Mouse (Mus musculus) megakaryocyte, embryonic 14.5 days (primary cell): Measurements from ENCODE around the gene Zfp119b. TPM values are rescaled to one million over a fixed set of nuclear protein-coding genes. Genes with fewer than 3 reads are reported as not detected.

Experiments
- H3K27me3 ChIP-seq: replicated peaks from 2 replicates; pipeline ENCODE3; 2012; ENCODE audit warnings: inconsistent platforms
- H3K36me3 ChIP-seq: replicated peaks from 2 replicates; pipeline ENCODE3; 2012; ENCODE audit warnings: low read length, inconsistent platforms, mixed read lengths
- H3K4me1 ChIP-seq: 2 replicates; pipeline ENCODE4 v1.6.1; 2012; ENCODE audit warnings: inconsistent platforms
- H3K4me3 ChIP-seq: replicated peaks from 2 replicates; pipeline ENCODE3; 2012; ENCODE audit warnings: moderate library complexity, mild to moderate bottlenecking, inconsistent platforms
- H3K9me3 ChIP-seq: 2 replicates; pipeline ENCODE4 v1.6.1; 2012; ENCODE audit warnings: inconsistent platforms
- FLI1 ChIP-seq: IDR thresholded peaks from 2 replicates; pipeline ENCODE4 v1.6.1; 2012; ENCODE audit warnings: low read length, inconsistent platforms, mixed read lengths
- GATA1 ChIP-seq: IDR thresholded peaks from 3 replicates; pipeline ENCODE4 v1.6.1; 2012; ENCODE audit warnings: mixed read lengths, low read length, inconsistent platforms, borderline replicate concordance
- polyA plus RNA-seq: library from polyadenylated mRNA; stranded (reverse); fragments of >175 nt; gene quantifications from 2 replicates; pipeline ENCODE4 v1.2.3, GENCODE M21; 2012; ENCODE audit warnings: low replicate concordance; ENCODE audit not compliant: insufficient read depth

Zfp119b gene
- polyA plus RNA-seq, 1 experiment, result 0.12 TPM

GRCm38 (mm10) chr17:55968210-55968609, 18.9 kb upstream of the Zfp119b start:
- peaks cover 60% of the 10 kb centered on the region for H3K36me3 ChIP-seq
- peaks cover 46% of the 10 kb centered on the region for H3K4me1 ChIP-seq
- no peak overlapping the region for H3K4me3 ChIP-seq
- H3K27me3 ChIP-seq, result peaks cover 39% of the 10 kb centered on the region
- no peak for TF ChIP-seq FLI1
- TF ChIP-seq GATA1, result no peak
- no peaks in the 10 kb centered on the region for H3K9me3 ChIP-seq

GRCm38 (mm10) chr17:55967186-55967585, 17.9 kb upstream of the Zfp119b start:
- Histone ChIP-seq H3K9me3 (no peaks in the 10 kb centered on the region), H3K4me1 (peaks cover 53% of the 10 kb centered on the region), H3K27me3 (peaks cover 29% of the 10 kb centered on the region), H3K4me3 (no peak overlapping the region), H3K36me3 (peaks cover 68% of the 10 kb centered on the region)
- TF ChIP-seq GATA1 (no peak), FLI1 (no peak)

- Histone ChIP-seq H3K9me3 (no peaks in the 10 kb centered on the region), H3K4me1 (peaks cover 60% of the 10 kb centered on the region), H3K27me3 (peaks cover 8% of the 10 kb centered on the region), H3K4me3 (no peak overlapping the region), H3K36me3 (peaks cover 90% of the 10 kb centered on the region)
- no peak for TF ChIP-seq GATA1
- TF ChIP-seq FLI1, result no peak
Measured at GRCm38 (mm10) chr17:55964996-55965395, 15.7 kb upstream of the Zfp119b start.

- no peak for TF ChIP-seq GATA1
- no peak for TF ChIP-seq FLI1
- Histone ChIP-seq H3K4me3 (no peak overlapping the region), H3K27me3 (peaks cover 3% of the 10 kb centered on the region), H3K9me3 (no peaks in the 10 kb centered on the region), H3K36me3 (peaks cover 90% of the 10 kb centered on the region), H3K4me1 (peaks cover 59% of the 10 kb centered on the region)
Measured at GRCm38 (mm10) chr17:55964496-55964895, 15.2 kb upstream of the Zfp119b start.

GRCm38 (mm10) chr17:55963171-55963570, 13.9 kb upstream of the Zfp119b start:
- H3K4me1 ChIP-seq, result peaks cover 57% of the 10 kb centered on the region
- no peaks in the 10 kb centered on the region for H3K27me3 ChIP-seq
- peak overlapping the region; percentile 7 for H3K4me3 ChIP-seq
- peaks cover 80% of the 10 kb centered on the region for H3K36me3 ChIP-seq
- H3K9me3 ChIP-seq, result no peaks in the 10 kb centered on the region
- TF ChIP-seq FLI1 (no peak), GATA1 (no peak)

GRCm38 (mm10) chr17:55961631-55962030, 12.3 kb upstream of the Zfp119b start:
- no peaks in the 10 kb centered on the region for H3K9me3 ChIP-seq
- TF ChIP-seq FLI1 (no peak), GATA1 (no peak)
- peaks cover 66% of the 10 kb centered on the region for H3K36me3 ChIP-seq
- H3K4me3 ChIP-seq, result no peak overlapping the region
- no peaks in the 10 kb centered on the region for H3K27me3 ChIP-seq
- H3K4me1 ChIP-seq, result peaks cover 63% of the 10 kb centered on the region

GRCm38 (mm10) chr17:55960791-55961190, 11.5 kb upstream of the Zfp119b start:
- H3K4me3 ChIP-seq, result peak overlapping the region; percentile 24
- peaks cover 71% of the 10 kb centered on the region for H3K4me1 ChIP-seq
- H3K27me3 ChIP-seq, result no peaks in the 10 kb centered on the region
- TF ChIP-seq GATA1 (no peak), FLI1 (no peak)
- peaks cover 66% of the 10 kb centered on the region for H3K36me3 ChIP-seq
- H3K9me3 ChIP-seq, result no peaks in the 10 kb centered on the region

GRCm38 (mm10) chr17:55959946-55960740, 10.8 kb upstream of the Zfp119b start:
- no peak for TF ChIP-seq GATA1
- TF ChIP-seq FLI1, result no peak
- Histone ChIP-seq H3K4me3 (peak overlapping the region; percentile 95), H3K4me1 (peaks cover 75% of the 10 kb centered on the region), H3K36me3 (peaks cover 63% of the 10 kb centered on the region), H3K27me3 (no peaks in the 10 kb centered on the region), H3K9me3 (no peaks in the 10 kb centered on the region)

GRCm38 (mm10) chr17:55958918-55959728, 9.8 kb upstream of the Zfp119b start, which contains the start of gene Yju2:
Gene Yju2 (plus strand): TSS chr17:55959099.
- peaks cover 77% of the 10 kb centered on the region for H3K4me1 ChIP-seq
- H3K27me3 ChIP-seq, result no peaks in the 10 kb centered on the region
- no peaks in the 10 kb centered on the region for H3K9me3 ChIP-seq
- H3K4me3 ChIP-seq, result peak within 1 kb of the TSS; percentile 95
- peak; percentile 12; the same call in 2 of the 3 replicates for TF ChIP-seq GATA1
- TF ChIP-seq FLI1, result peak; percentile 26; the same call in 1 of the 2 replicates
- peaks cover 63% of the 10 kb centered on the region for H3K36me3 ChIP-seq

- Histone ChIP-seq H3K4me1 (peaks cover 83% of the 10 kb centered on the region), H3K27me3 (no peaks in the 10 kb centered on the region), H3K4me3 (peak overlapping the region; percentile 95), H3K36me3 (peaks cover 58% of the 10 kb centered on the region), H3K9me3 (no peaks in the 10 kb centered on the region)
- TF ChIP-seq GATA1, result no peak
- no peak for TF ChIP-seq FLI1
Measured at GRCm38 (mm10) chr17:55958584-55958886, 9.2 kb upstream of the Zfp119b start.
